Mouse (Mus musculus) lung, postnatal 14 days (tissue): Measurements from ENCODE around the gene Zdhhc14.

Experiments
- DNase-seq: peaks from one replicate; pipeline ENCODE4 v3.0.0; 2021

The Zdhhc14 gene

GRCm38 (mm10) chr17:5748501-5748894 lies 256.1 kb downstream of the Zdhhc14 start:
- peak; percentile 54 for DNase-seq

- no peak for DNase-seq
These were observed 257.9 kb downstream of the Zdhhc14 start for GRCm38 (mm10) chr17:5750278-5750677.

- no peak for DNase-seq
These were observed 258.7 kb downstream of the Zdhhc14 start for GRCm38 (mm10) chr17:5751066-5751465.

- no peak for DNase-seq
These were observed 260.0 kb downstream of the Zdhhc14 start for GRCm38 (mm10) chr17:5752322-5752715.

GRCm38 (mm10) chr17:5752716-5753585 lies 260.6 kb downstream of the Zdhhc14 start:
- DNase-seq = peak; percentile 84

GRCm38 (mm10) chr17:5755489-5755888 lies 263.1 kb downstream of the Zdhhc14 start:
- DNase-seq = no peak

GRCm38 (mm10) chr17:5756065-5756464 lies 263.7 kb downstream of the Zdhhc14 start:
- DNase-seq = no peak

- DNase-seq = no peak
These were observed 264.5 kb downstream of the Zdhhc14 start for GRCm38 (mm10) chr17:5756855-5757254.

- DNase-seq = no peak
These were observed 271.4 kb downstream of the Zdhhc14 start for GRCm38 (mm10) chr17:5763768-5764167.

- no peak for DNase-seq
These were observed 271.9 kb downstream of the Zdhhc14 start for GRCm38 (mm10) chr17:5764270-5764669.

- no peak for DNase-seq
These were observed 273.4 kb downstream of the Zdhhc14 start for GRCm38 (mm10) chr17:5765746-5766145.

GRCm38 (mm10) chr17:5768164-5768705 lies 275.9 kb downstream of the Zdhhc14 start:
- DNase-seq = no peak

- no peak for DNase-seq
These were observed 276.6 kb downstream of the Zdhhc14 start for GRCm38 (mm10) chr17:5768810-5769520.

GRCm38 (mm10) chr17:5769776-5770175 lies 277.4 kb downstream of the Zdhhc14 start:
- DNase-seq = peak; percentile 51

- peak; percentile 26 for DNase-seq
These were observed 278.2 kb downstream of the Zdhhc14 start for GRCm38 (mm10) chr17:5770265-5771249.

GRCm38 (mm10) chr17:5780213-5780975 lies 288.0 kb downstream of the Zdhhc14 start:
- no peak for DNase-seq

- no peak for DNase-seq
These were observed 292.9 kb downstream of the Zdhhc14 start for GRCm38 (mm10) chr17:5785238-5785637.

GRCm38 (mm10) chr17:5792164-5792791 lies 299.9 kb downstream of the Zdhhc14 start:
- no peak for DNase-seq

GRCm38 (mm10) chr17:5793593-5793992 lies 301.2 kb downstream of the Zdhhc14 start:
- DNase-seq = no peak

GRCm38 (mm10) chr17:5794276-5794675 lies 301.9 kb downstream of the Zdhhc14 start:
- no peak for DNase-seq

GRCm38 (mm10) chr17:5795369-5795768 lies 303.0 kb downstream of the Zdhhc14 start:
- DNase-seq = no peak
